ENCODE assay signal across 23 mouse cellular contexts in genomic region chr15:61873047-61873446, GRCm38 (mm10).
DNase-seq lines count a peak whose midpoint lies in the region; ATAC-seq and TF ChIP-seq lines count a peak whose summit lies in the region.
"Had no signal": no experiment of that assay in that cellular context is flagged by ENCODE, and none has a peak within 500 bp of the region (broad histone marks: within the 10 kb centered on the region; RNA-seq: fewer than 3 reads in every experiment).

No protein-coding gene starts in this region.

- no peak for DNase-seq in forebrain, embryonic 10.5 days (ENCODE audit: extremely low spot score, low spot score)
- DNase-seq in brain, embryonic 14.5 days (ENCODE audit: low read depth), result peak; percentile 53
- DNase-seq in mesoderm, embryonic 11.5 days (ENCODE audit: low read depth, low spot score), result peak; percentile 41
- DNase-seq in urinary bladder, postnatal 14 days (ENCODE audit: low spot score), result no peak
- DNase-seq in frontal cortex, postnatal 36 days (ENCODE audit: low spot score in 2 of 2), result no peak
- DNase-seq: adrenal gland, adult 8-10 months; cerebellum, adult 2 months; cerebellum, postnatal 25 days; gastrocnemius, postnatal 25 days; heart, adult 2 months; heart, postnatal 14 days; kidney, adult 11 months; right cerebral cortex, adult 18-20 months; thymus, postnatal 25 days had no signal

- no peak for TF ChIP-seq CTCF in brain, embryonic 14.5 days (IDR thresholded peaks at IDR 0.05; ENCODE audit: borderline replicate concordance, extremely low read depth, insufficient read depth, insufficient read length)

- H3K27me3 ChIP-seq in forebrain, embryonic 16.5 days (replicated peaks; ENCODE audit: control insufficient read depth, insufficient read depth, low read length), result no peaks in the 10 kb centered on the region
- no peaks in the 10 kb centered on the region for H3K27me3 ChIP-seq in forebrain, embryonic 10.5 days (ENCODE audit: poor library complexity, severe bottlenecking)
- H3K27me3 ChIP-seq in hindbrain, embryonic 12.5 days, result no peaks in the 10 kb centered on the region
- H3K27me3 ChIP-seq: heart, embryonic 13.5 days; kidney, embryonic 15.5 days; neural tube, embryonic 13.5 days; stomach, embryonic 15.5 days had no signal

- H3K4me2 ChIP-seq in forebrain, embryonic 16.5 days (ENCODE audit: low read length), result no peak overlapping the region
- H3K4me2 ChIP-seq in hindbrain, embryonic 12.5 days (replicated peaks), result no peak overlapping the region
- H3K4me2 ChIP-seq: heart, embryonic 13.5 days; kidney, embryonic 15.5 days; lung, embryonic 14.5 days; neural tube, embryonic 13.5 days; stomach, embryonic 15.5 days had no signal

- no peaks in the 10 kb centered on the region for H3K9me3 ChIP-seq in forebrain, embryonic 16.5 days (ENCODE audit: control insufficient read depth, low read length)
- no peaks in the 10 kb centered on the region for H3K9me3 ChIP-seq in forebrain, embryonic 10.5 days
- H3K9me3 ChIP-seq in hindbrain, embryonic 12.5 days (replicated peaks), result no peaks in the 10 kb centered on the region
- H3K9me3 ChIP-seq: embryonic facial prominence, embryonic 10.5 days; heart, embryonic 13.5 days; kidney, embryonic 15.5 days; neural tube, embryonic 13.5 days; stomach, embryonic 15.5 days had no signal

- WGBS in forebrain, embryonic 16.5 days, result 33% methylated on average over 2 of the region's 2 CpGs
- 89% methylated on average over 2 of the region's 2 CpGs for WGBS in forebrain, embryonic 10.5 days
- 18% methylated on average over 2 of the region's 2 CpGs for WGBS in hindbrain, embryonic 12.5 days

- H3K27ac ChIP-seq in forebrain, embryonic 16.5 days (ENCODE audit: low read length), result no peak overlapping the region
- no peak overlapping the region for H3K27ac ChIP-seq in forebrain, embryonic 10.5 days
- no peak overlapping the region for H3K27ac ChIP-seq in hindbrain, embryonic 12.5 days
- H3K27ac ChIP-seq: embryonic facial prominence, embryonic 10.5 days; heart, adult 2 months; heart, embryonic 13.5 days; kidney, embryonic 15.5 days; liver, embryonic 14.5 days; neural tube, embryonic 13.5 days; stomach, embryonic 15.5 days had no signal

- H3K4me1 ChIP-seq in forebrain, embryonic 16.5 days (replicated peaks; ENCODE audit: control insufficient read depth, insufficient read depth, low read length), result no peaks in the 10 kb centered on the region; the same call in 1 of the 2 replicates
- no peaks in the 10 kb centered on the region for H3K4me1 ChIP-seq in forebrain, embryonic 10.5 days
- peaks cover 5% of the 10 kb centered on the region; the same call in 1 of the 2 replicates for H3K4me1 ChIP-seq in hindbrain, embryonic 12.5 days
- H3K4me1 ChIP-seq: embryonic facial prominence, embryonic 10.5 days; heart, embryonic 13.5 days; kidney, embryonic 15.5 days; stomach, embryonic 15.5 days had no signal

- H3K36me3 ChIP-seq in forebrain, embryonic 16.5 days (ENCODE audit: control insufficient read depth, insufficient read depth), result no peaks in the 10 kb centered on the region
- H3K36me3 ChIP-seq in forebrain, embryonic 10.5 days (replicated peaks), result no peaks in the 10 kb centered on the region
- no peaks in the 10 kb centered on the region for H3K36me3 ChIP-seq in hindbrain, embryonic 12.5 days
- H3K36me3 ChIP-seq: embryonic facial prominence, embryonic 10.5 days; heart, embryonic 13.5 days; kidney, embryonic 15.5 days; neural tube, embryonic 13.5 days; stomach, embryonic 15.5 days had no signal

- no peak overlapping the region for H3K4me3 ChIP-seq in forebrain, embryonic 16.5 days (replicated peaks; ENCODE audit: low read length)
- no peak overlapping the region for H3K4me3 ChIP-seq in forebrain, embryonic 10.5 days
- H3K4me3 ChIP-seq in hindbrain, embryonic 12.5 days, result no peak overlapping the region
- H3K4me3 ChIP-seq: embryonic facial prominence, embryonic 10.5 days; heart, adult 2 months; heart, embryonic 13.5 days; kidney, embryonic 15.5 days; neural tube, embryonic 13.5 days; stomach, embryonic 15.5 days had no signal

- no peak overlapping the region for H3K9ac ChIP-seq in forebrain, embryonic 16.5 days (replicated peaks; ENCODE audit: low read depth, low read length)
- H3K9ac ChIP-seq in hindbrain, embryonic 12.5 days, result no peak overlapping the region
- H3K9ac ChIP-seq: heart, embryonic 13.5 days; kidney, embryonic 15.5 days; liver, embryonic 14.5 days; lung, embryonic 14.5 days; neural tube, embryonic 13.5 days; stomach, embryonic 15.5 days had no signal

- no peak for TF ChIP-seq POLR2A in brain, embryonic 14.5 days (IDR thresholded peaks at IDR 0.05; ENCODE audit: borderline replicate concordance, extremely low read depth, insufficient read depth, insufficient read length, poor library complexity, severe bottlenecking)

- 0 out of 2 replicates have a peak, but pooled peaks have one; percentile 26 for ATAC-seq in forebrain, embryonic 16.5 days
- peak; percentile 72 for ATAC-seq in hindbrain, embryonic 12.5 days (ENCODE audit: low FRiP score)

Comparison
In these comparisons a context has a peak if more than half of its experiments do, and no peak if none do; other contexts are left out.
1. DNase-seq: peak in brain, embryonic 14.5 days (single experiment) and mesoderm, embryonic 11.5 days (single experiment); none in forebrain, embryonic 10.5 days (single experiment), urinary bladder, postnatal 14 days (single experiment) and frontal cortex, postnatal 36 days (0 of 2).